Mouse (Mus musculus) mouse embryonic stem cell (cell line): Measurements from ENCODE around the gene Lysmd1.

Source experiments
- in situ Hi-C, 2 experiments: fragments of 300-500 bp; cut with MboI; formaldehyde crosslinking; loops; 1 replicate in 1 of 2; 3 replicates in 1 of 2; pipeline ENCODE4 v1.14.3; 2019 to 2020; ENCODE audit warnings: low sequenced_read_pairs in 2 of 2, low pct_unique_long_range_greater_than_20kb in 1 of 2, mixed read lengths in 1 of 2; ENCODE audit not compliant: unreplicated experiment in 1 of 2

Gene Lysmd1

DNA sequence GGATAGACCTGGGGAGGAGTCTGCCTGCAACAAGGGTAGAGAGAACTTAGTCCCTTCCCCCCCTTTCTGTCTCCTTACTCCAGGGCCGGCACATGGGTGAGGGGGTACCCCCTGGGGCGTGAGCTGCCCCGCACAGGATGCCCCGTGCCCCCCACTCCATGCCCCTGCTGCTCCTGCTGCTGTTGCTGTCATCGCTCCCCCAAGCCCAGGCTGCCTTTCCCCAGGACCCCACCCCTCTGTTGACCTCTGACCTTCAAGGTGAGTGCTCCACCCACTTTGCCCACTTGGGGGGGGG, 30.3 kb downstream of the Lysmd1 start:
- in situ Hi-C loops = no loop called here

DNA sequence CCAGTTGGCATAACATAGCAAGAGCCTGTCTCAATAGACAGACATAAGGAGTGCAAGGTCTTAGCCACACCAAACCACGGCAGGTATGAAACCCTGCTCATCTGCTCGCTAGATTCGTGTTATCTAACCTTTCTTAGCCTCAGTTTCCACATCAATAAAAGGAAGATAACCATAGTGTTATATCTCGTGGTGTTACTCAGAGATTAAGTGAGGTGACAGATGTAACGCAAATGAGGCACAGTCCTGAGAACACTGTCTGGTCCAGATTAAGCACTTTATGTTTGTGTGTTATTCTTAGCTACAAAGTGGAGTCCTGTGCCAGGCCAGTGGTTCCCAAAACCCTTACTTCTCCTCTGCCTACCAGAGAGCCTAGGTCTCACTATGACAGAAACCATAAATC, 31.0 kb downstream of the Lysmd1 start:
- in situ Hi-C loops = no loop called here

GRCm38 (mm10) chr3:95169996-95170395, 36.1 kb downstream of the Lysmd1 start:
- in situ Hi-C loops = no loop called here

GRCm38 (mm10) chr3:95171105-95171504, 37.2 kb downstream of the Lysmd1 start:
- in situ Hi-C loops = no loop called here

- in situ Hi-C loops = no loop called here
Observed at GRCm38 (mm10) chr3:95172526-95173255, 38.8 kb downstream of the Lysmd1 start.

DNA sequence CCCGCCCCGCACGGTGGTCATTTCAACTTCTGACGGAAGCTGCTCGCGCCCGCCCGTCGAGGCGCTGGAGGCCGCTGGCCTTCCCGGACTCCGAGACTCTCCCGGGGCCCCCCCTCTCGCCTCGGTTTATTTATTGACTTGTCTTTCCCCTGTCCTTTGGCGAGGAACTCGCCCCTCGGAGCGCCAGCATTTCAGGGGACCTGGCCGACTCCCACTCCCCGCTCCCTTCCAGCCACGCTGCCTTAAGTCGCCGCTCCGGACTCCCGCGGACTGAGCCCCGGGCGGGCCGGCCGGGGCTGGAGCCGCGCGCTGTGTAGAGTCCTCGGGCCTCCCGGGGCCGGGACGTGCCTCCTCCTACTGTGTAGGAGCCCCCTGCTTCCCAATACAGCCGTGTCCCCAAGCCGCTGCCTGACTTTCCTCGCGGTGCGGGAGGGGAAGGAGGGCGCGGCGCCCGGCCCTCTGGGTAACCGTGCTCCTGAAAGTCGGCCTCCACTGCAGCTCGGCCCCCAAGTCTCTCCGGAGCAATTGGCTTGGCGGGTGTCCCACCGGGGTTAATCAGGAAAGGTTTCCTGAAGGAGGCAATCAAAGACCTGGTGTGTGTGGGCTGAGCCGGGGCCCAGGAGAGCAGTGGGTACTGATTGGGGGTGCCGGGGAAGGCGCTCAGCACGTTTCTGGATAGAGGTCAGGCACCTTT, 39.5 kb downstream of the Lysmd1 start:
- in situ Hi-C loops = no loop called here

DNA sequence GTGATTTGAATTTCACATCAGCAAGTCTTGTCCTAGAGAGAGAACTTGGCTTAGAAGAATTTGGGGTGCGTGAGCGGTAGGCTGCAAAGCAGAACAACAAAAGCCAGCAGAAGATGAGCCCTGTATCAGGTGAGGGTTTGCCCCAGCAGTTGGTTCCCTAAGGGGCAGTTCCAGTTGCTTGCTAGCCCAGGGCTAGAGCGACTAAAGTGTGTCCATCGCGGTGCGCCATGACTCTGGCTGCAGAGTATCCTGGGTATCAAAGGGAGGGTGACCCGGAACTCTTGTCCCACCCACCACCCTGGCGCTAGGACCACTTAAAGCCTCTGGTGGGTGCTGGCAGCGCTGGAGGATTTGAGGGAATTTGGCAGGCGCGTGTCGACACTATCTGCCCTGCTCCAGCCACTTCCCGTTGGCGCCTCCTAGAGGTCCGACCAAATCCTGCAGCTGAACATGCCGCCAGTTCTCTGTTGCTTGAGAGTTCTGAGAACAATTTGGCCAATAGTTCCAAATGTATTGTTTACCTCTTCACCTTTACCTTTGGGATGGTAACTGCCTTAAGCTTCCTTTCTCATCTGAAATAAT, 40.2 kb downstream of the Lysmd1 start:
- in situ Hi-C loops = no loop called here

GRCm38 (mm10) chr3:95176500-95176899, 42.6 kb downstream of the Lysmd1 start:
- in situ Hi-C loops = no loop called here

DNA sequence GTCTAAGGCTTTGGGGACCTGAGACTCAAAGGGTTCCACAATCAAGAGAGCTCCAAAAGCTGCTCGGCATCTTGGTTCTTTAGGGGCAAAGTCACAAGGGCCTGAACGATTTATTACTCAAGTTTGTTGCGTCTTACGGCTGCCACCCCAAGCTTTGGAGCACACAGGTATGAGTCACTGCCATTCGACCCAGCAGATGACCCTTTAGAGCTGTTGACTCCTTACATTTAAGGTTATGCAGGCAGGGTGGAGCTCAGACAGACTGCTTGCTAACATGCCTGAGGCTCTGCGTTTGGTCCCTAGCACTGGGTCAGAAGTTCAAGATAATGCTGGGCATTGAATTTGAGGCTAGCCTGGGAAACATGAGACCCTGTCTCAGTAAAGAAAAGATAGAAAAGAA, 43.7 kb downstream of the Lysmd1 start:
- in situ Hi-C loops = no loop called here

GRCm38 (mm10) chr3:95178948-95179347, 45.1 kb downstream of the Lysmd1 start:
- in situ Hi-C loops = no loop called here

GRCm38 (mm10) chr3:95179890-95180289, 46.0 kb downstream of the Lysmd1 start:
- in situ Hi-C loops = no loop called here

DNA sequence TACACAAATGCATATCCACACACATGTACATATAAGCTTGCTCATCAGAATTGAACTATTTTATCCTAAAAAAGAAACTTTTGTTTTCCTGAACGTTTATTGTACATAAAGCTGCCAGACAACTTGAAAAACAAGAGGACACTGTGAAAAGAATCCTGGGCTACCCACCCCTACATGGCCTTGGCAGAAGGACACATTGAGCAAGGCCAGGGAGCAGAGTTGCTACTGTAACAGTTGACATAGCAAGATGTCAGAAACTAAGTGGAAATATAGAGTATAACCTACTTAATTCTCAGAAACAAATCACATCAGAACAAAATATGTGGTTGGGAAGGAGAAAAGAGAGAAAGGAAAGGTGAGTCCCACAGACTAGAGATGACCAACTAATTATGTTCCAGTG, 48.0 kb downstream of the Lysmd1 start:
- in situ Hi-C loops = no loop called here

DNA sequence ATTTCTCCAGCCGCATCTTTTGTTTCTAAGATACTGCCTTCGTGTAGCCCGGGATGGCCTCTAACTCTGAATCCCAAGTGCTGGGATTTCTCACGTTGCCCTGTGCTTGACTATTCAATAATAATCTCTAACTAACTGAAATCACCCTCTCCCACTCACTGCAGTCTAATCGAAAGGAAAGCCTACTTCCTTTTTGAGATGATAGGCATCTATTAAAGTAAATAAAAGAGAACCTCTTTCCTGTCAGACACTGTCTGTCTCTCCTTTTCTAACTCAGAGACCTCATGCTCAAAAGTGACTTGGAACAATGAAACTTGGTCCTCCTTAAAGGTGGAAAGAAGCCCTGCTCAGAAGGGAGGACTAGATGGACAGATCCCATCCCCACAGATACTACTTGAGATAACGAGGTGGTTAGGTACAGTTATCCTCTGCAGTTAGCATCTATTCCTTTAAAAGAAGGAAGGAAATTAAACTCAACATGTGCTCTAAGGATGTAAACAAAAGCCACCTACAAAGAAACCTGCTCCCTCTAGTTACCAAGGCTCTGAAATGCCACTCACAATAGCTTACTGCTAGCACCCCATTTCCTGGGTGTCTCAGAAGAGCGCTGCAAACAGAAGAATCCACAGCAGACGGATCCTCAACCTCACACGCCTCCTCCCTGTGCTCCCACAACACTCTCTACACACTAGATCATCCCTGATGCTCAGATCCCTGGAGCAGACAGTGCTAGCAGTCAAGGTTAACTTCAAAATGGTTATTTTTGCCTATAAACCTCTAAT, 51.1 kb downstream of the Lysmd1 start:
- in situ Hi-C loops = no loop called here

DNA sequence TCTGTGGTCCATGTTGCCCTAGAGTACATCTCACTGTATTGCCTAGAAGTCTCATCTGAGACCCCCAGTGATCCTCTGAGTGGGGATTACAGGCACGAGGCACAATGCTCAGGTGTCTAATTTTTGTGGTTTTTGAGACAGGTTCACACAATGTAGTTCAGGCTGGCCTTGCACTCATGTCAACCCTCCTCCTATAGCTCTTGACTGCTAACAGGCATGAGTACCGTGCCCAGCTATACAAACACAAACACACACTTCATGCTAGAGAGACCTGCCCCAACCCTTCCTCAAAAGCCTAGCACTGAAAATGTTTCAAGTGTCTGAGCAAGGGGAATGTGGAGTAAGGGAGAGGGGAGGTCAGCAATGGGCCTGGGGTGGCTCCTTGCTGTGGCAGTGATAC, 52.2 kb downstream of the Lysmd1 start:
- in situ Hi-C loops = no loop called here

DNA sequence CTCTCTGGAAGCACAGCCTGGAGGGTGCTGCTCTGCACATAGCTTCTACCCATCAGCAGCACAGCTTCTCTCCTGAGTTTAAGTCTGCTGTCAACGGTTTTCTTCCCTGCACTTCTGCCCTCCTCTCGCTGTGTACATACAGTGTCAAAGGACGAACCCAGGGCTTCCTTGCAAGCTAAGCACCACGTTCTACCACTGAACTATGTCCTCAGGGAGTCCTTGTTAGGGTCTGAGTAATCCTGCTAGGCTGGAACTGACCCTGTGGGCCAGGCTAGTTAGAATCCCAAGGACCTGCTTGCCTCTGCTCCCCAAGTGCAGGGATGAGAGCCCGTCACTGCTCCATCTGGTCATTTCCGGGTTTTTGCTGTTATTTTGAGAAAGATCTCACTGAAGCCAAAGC, 53.0 kb downstream of the Lysmd1 start:
- in situ Hi-C loops = no loop called here
